Mouse (Mus musculus) heart, adult 10 weeks (tissue): ENCODE results near the gene Cat. TPM values are rescaled to one million over a fixed set of nuclear protein-coding genes. Genes with fewer than 3 reads are reported as not detected.

Experiments
- polyA plus RNA-seq: library from polyadenylated mRNA; stranded (reverse); fragments of 350-450 nt; fragmentation: Illumina TruSeq; extraction: RNeasy Lipid Tissue Mini Kit (QIAGEN cat#74804); gene quantifications from one replicate; pipeline ENCODE4 v1.2.3, GENCODE M21; 2014; ENCODE audit warnings: low read depth, low replicate concordance

The Cat gene
- polyA plus RNA-seq = 242 TPM

GRCm38 (mm10) chr2:103484617-103485401 lies at the start of gene Cat:
Gene Cat (minus strand): TSS chr2:103485160.

GRCm38 (mm10) chr2:103411348-103411747 lies 73.6 kb downstream of the Cat start, which contains the start of gene Elf5:
Gene Elf5 (plus strand): TSS chr2:103411688.

Other genes with a start within 250 kb of the Cat start
- 0.52 TPM for gene Ehf, start 181.9 kb downstream of the Cat start, polyA plus RNA-seq
- not detected for gene Elf5, start 73.5 kb downstream of the Cat start, polyA plus RNA-seq
- gene Abtb2, start 81.2 kb upstream of the Cat start, polyA plus RNA-seq = 17.3 TPM